Mouse (Mus musculus) thymus, postnatal 0 days (tissue): ENCODE measurements around the gene Cep41. TPM values are rescaled to one million over a fixed set of nuclear protein-coding genes. Genes with fewer than 3 reads are reported as not detected.
A peak's percentile ranks its signal among the peaks of the same experiment; 100 is the strongest.

Experiments used
- microRNA counts: library from miRNA; unstranded; fragments of <30 nt; microRNA quantifications from one replicate; lab custom pipeline; 2015
- microRNA-seq: library from miRNA; unstranded; fragments of <30 nt; microRNA quantifications from one replicate; pipeline ENCODE4, GENCODE M21; 2016; ENCODE audit warnings: borderline number of aligned reads
- polyA plus RNA-seq: library from polyadenylated mRNA; unstranded; fragments of >200 nt; fragmentation: Nextera tagmentation; extraction: Ambion mirVana; gene quantifications from 2 replicates; pipeline ENCODE4 v1.2.1, GENCODE M21; 2015

Cep41 gene
- polyA plus RNA-seq, 1 experiment from 2014 or later: 14.1 TPM

MicroRNAs encoded within 50 kb of the gene (microRNA counts, 519-probe panel; counts per million panel counts)
- microRNA mmu-miR-335-3p (lab: Ali Mortazavi, UCI) (473 counts per million, percentile 71 among the panel's probes with 10 or more counts), microRNA mmu-miR-335-5p (lab: Ali Mortazavi, UCI) (6,705 counts per million, percentile 92 among the panel's probes with 10 or more counts)

Small RNAs within 50 kb of the gene (microRNA-seq; reads per million reads assigned to microRNA genes)
- 20,575 reads per million, percentile 96 among the genes with 10 or more reads in this experiment for gene Mir335

Other genes starting within 250 kb of the Cep41 start
- 34.4 and 38.4 TPM in 2 replicates for gene Tmem209, start 184.0 kb downstream of the Cep41 start, polyA plus RNA-seq
- 0.12 and 0.13 TPM in 2 replicates for gene Ssmem1, start 183.9 kb downstream of the Cep41 start, polyA plus RNA-seq
- gene Cpa2, start 152.2 kb downstream of the Cep41 start, polyA plus RNA-seq: 2.5 and 2.6 TPM in 2 replicates
- 0.09 TPM in 1 of 2 replicates, not detected in the other for gene Cpa4, start 125.4 kb downstream of the Cep41 start, polyA plus RNA-seq
- gene Cpa5, start 82.7 kb downstream of the Cep41 start, polyA plus RNA-seq: not detected in 2 replicates
- gene Cpa1, start 54.5 kb downstream of the Cep41 start, polyA plus RNA-seq: 0.23 and 0.30 TPM in 2 replicates
- gene Mest, start 29.8 kb upstream of the Cep41 start, polyA plus RNA-seq: 55.0 and 63.2 TPM in 2 replicates
- 20.7 and 21.1 TPM in 2 replicates for gene Copg2, start 203.0 kb upstream of the Cep41 start, polyA plus RNA-seq
- gene Tsga13, start 221.8 kb upstream of the Cep41 start, polyA plus RNA-seq: 0.10 and 0.39 TPM in 2 replicates